Mouse (Mus musculus): ENCODE data around the gene Zfp574. TPM values are rescaled to one million over a fixed set of nuclear protein-coding genes. Genes with fewer than 3 reads are reported as not detected.

The Zfp574 gene
- polyA plus RNA-seq (2014; fragmentation: Nextera tagmentation; extraction: Ambion mirVana), result 24.1 and 25.2 TPM in 2 replicates

DNA sequence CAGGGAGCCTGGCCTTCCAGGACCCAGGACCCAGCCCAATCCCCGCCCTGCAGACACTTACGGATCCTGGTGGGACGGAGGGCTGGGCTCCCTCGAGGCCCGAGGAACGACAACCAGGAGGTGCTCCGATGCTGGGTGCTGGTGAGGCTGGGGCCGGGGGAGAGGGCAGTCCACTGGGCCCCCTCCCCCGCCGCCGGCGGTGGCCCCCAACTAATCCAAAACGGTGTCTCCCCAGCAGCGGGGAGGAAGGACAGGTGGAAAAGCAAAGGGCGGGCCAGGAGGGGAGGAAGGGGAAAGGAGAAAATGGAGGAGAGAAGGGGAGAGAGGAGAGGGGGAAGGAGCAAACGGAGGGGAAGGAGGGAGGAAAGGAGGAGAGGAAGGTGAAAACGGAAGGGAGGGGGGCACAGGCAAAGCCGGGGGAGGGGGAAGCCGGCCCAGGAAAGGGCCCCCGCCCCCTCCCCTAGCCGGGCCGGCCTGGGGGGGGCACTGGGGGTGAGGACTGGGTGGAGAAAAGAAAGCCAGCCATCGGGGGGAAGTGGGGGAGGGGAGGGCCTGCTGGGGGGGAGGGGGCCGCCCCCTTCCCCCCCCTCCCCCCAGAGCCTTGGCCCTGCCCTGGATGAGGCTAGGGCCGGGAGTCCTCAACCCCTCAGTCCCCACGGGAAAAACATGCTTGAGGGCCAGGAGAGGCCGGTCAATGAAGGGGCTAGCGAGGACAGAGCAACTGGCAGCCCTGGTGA is at the start of gene Zfp574, which contains the start of gene Grik5:
TSS of gene Zfp574 (plus strand) at position 589 of the 737 bp plus-strand sequence.
TSS of gene Grik5 (minus strand) at position 368 of the 737 bp plus-strand sequence.
- peak within 1 kb of the TSS; percentile 82 for H3K27ac ChIP-seq (replicated peaks; ENCODE audit: low read depth, low read length)
- DNase-seq (ENCODE audit: low spot score), result peak; percentile 37
- no peak for ATAC-seq (ENCODE audit: low read depth)
- peak within 1 kb of the TSS; percentile 72 for H3K4me2 ChIP-seq (ENCODE audit: low read depth, low read length)
- H3K4me1 ChIP-seq (ENCODE audit: control insufficient read depth, insufficient read depth, low read length), result peaks cover 21% of the 10 kb centered on the region; the same call in 1 of the 2 replicates
- H3K4me3 ChIP-seq (ENCODE audit: low read depth, low read length), result peak within 1 kb of the TSS; percentile 50
- peaks cover 15% of the 10 kb centered on the region for H3K36me3 ChIP-seq (ENCODE audit: control insufficient read depth, insufficient read depth, low read length)
- H3K9me3 ChIP-seq (ENCODE audit: control insufficient read depth, low read length), result no peaks in the 10 kb centered on the region
- no peaks in the 10 kb centered on the region for H3K27me3 ChIP-seq (replicated peaks; ENCODE audit: control insufficient read depth, insufficient read depth, low read length)
- peak within 1 kb of the TSS; percentile 77 for H3K9ac ChIP-seq (ENCODE audit: low read depth, low read length)
- WGBS, result 2% methylated on average over 22 of the region's 28 CpGs

DNA sequence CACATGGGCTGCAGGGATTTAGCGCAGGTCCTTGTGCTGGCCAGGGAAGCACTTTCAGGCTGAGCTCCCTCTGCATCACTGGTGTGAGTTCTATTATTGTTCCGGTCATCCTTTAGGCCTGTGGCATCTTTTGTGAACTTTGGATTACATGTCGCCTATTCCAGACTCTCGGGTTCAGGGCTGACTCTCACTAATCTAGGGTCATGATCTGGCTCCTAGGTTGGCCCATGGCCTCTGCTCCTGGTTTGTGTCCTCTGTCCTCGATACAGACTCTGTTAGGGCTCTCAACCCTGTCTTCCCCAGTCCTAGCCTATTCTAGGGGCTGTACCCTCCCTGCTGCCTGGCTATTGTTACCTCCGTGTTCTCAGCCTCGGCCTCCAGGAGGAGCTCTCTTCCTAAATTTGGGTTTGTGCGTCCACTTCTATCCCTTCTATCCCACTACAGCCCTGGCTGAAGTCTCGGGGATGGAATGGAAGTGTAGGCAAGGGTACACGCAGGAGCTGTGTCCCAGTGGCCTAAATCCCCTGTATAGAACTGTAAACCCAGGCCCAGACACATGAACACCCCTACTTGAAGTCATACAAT is 46.4 kb upstream of the Zfp574 start:
- peaks cover 52% of the 10 kb centered on the region for H3K36me3 ChIP-seq (ENCODE audit: control insufficient read depth, insufficient read depth, low read length)
- 58% methylated on average over 10 of the region's 10 CpGs for WGBS
- no peak overlapping the region for H3K27ac ChIP-seq (replicated peaks; ENCODE audit: low read depth, low read length)
- DNase-seq (ENCODE audit: low spot score), result no peak
- no peak overlapping the region for H3K4me3 ChIP-seq (ENCODE audit: low read depth, low read length)
- no peaks in the 10 kb centered on the region for H3K27me3 ChIP-seq (replicated peaks; ENCODE audit: control insufficient read depth, insufficient read depth, low read length)
- H3K9ac ChIP-seq (ENCODE audit: low read depth, low read length), result no peak overlapping the region
- H3K9me3 ChIP-seq (ENCODE audit: control insufficient read depth, low read length), result no peaks in the 10 kb centered on the region
- no peaks in the 10 kb centered on the region for H3K4me1 ChIP-seq (ENCODE audit: control insufficient read depth, insufficient read depth, low read length)
- ATAC-seq (ENCODE audit: low read depth), result no peak
- no peak overlapping the region for H3K4me2 ChIP-seq (ENCODE audit: low read depth, low read length)

DNA sequence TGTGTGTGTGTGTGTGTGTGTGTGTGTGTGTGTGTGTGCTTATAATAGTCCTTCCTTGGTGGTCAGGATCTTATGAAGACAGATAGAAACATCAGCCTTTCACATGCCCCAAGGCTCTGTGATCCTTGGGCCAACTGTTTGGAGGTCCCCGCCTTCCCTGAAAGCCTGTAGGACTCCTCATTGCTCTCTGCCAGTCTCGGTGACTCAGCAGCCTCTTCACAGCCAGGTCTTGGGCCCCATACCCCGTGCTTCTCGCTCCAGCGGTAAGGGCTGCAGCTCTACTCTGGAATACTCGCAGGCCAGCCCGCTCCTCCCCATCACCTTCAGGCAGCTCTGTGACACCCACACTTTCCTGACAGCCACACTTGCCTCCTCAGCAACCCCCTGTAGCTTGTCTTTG is 45.9 kb upstream of the Zfp574 start:
- DNase-seq (ENCODE audit: low spot score) (no peak), ATAC-seq (ENCODE audit: low read depth) (no peak)
- H3K9me3 ChIP-seq (ENCODE audit: control insufficient read depth, low read length), result no peaks in the 10 kb centered on the region
- WGBS, result 68% methylated on average over 7 of the region's 7 CpGs
- H3K4me2 ChIP-seq (ENCODE audit: low read depth, low read length), result no peak overlapping the region
- H3K4me1 ChIP-seq (ENCODE audit: control insufficient read depth, insufficient read depth, low read length), result no peaks in the 10 kb centered on the region
- H3K4me3 ChIP-seq (ENCODE audit: low read depth, low read length), result no peak overlapping the region
- H3K9ac ChIP-seq (ENCODE audit: low read depth, low read length), result no peak overlapping the region
- H3K36me3 ChIP-seq (ENCODE audit: control insufficient read depth, insufficient read depth, low read length), result peaks cover 47% of the 10 kb centered on the region
- no peaks in the 10 kb centered on the region for H3K27me3 ChIP-seq (replicated peaks; ENCODE audit: control insufficient read depth, insufficient read depth, low read length)
- H3K27ac ChIP-seq (replicated peaks; ENCODE audit: low read depth, low read length), result no peak overlapping the region

DNA sequence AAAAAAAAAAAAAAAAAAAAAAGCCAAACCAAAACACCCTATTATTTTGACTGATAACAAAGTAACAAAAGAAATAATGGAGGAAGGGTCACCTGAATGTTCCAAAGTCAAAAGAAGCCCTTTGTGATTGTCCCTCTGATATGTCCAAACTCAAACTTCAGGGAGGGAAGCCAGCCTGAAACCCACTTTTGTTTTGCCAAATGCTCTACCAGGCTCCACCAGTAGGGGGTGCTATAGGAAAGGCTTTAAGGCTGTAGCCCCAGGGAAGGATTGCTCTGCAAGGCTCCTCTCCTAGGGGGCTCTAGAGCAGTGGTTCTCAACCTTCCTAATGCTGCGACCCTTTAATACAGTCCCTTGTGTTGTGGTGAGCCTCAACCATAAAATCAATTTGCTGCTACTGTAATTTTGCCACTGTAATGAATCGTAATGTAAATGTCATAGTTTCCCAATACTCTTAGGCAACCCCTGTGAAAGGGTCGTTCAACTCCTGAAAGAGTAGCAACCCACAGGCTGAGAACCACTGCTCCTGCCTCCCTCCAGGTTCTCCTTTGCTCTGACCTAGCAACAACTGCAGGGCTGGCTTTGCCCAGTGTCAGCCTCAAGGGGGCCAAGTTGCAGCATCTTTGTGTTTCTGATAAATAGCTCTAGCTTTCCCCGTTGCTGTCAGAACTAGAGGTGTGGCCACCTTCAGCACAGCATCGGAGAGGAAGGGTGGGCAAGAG is 42.2 kb upstream of the Zfp574 start:
- H3K4me1 ChIP-seq (ENCODE audit: control insufficient read depth, insufficient read depth, low read length), result no peaks in the 10 kb centered on the region
- no peak overlapping the region for H3K4me3 ChIP-seq (ENCODE audit: low read depth, low read length)
- 41% methylated on average over 5 of the region's 5 CpGs for WGBS
- peaks cover 36% of the 10 kb centered on the region for H3K36me3 ChIP-seq (ENCODE audit: control insufficient read depth, insufficient read depth, low read length)
- no peak overlapping the region for H3K9ac ChIP-seq (ENCODE audit: low read depth, low read length)
- DNase-seq (ENCODE audit: low spot score), result peak; percentile 78
- H3K9me3 ChIP-seq (ENCODE audit: control insufficient read depth, low read length), result no peaks in the 10 kb centered on the region
- no peak for ATAC-seq (ENCODE audit: low read depth)
- H3K4me2 ChIP-seq (ENCODE audit: low read depth, low read length), result no peak overlapping the region
- H3K27me3 ChIP-seq (replicated peaks; ENCODE audit: control insufficient read depth, insufficient read depth, low read length), result no peaks in the 10 kb centered on the region
- H3K27ac ChIP-seq (replicated peaks; ENCODE audit: low read depth, low read length), result no peak overlapping the region

DNA sequence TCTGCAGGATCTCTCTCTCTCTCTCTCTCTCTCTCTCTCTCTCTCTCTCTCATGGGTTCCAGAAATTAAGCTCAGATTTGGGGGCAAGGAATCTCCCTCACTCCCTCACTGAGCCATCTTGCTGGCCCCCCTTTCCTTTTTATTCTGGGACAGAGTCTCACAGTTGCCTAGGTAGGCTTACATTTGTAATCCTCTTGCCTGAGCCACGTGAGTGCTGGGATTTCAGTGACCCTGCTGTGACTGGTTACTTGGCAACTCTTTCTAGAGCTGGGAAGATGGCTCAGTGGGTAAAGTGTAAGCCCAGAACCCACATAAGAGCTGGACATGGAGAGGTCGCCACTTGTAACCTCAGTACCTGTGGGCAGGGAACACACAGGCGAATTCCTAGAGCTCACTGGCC is 40.8 kb upstream of the Zfp574 start:
- DNase-seq (ENCODE audit: low spot score), result no peak

DNA sequence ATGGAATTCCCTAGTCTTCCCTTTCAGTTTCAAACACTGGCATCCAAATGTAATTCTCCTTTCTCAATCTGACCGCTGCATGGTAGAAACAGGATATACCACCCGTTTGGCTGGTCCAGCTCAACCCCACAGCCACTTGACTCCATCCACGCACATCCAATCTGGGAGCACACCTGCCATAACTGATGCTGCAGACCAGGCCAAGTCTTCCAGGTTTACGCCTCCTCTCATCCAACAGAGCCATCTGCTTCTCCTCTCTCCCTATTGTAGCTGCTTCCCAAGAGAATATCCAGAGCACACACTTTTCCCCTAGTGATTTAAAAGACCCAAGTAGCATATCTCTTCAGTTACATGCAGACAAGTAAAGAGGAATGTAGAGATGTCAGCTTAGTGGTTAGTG is 37.6 kb upstream of the Zfp574 start:
- no peak for ATAC-seq (ENCODE audit: low read depth)

More for the DNA sequence above, 40.8 kb upstream of the Zfp574 start:
- no peak for ATAC-seq (ENCODE audit: low read depth)
- H3K4me2 ChIP-seq (ENCODE audit: low read depth, low read length), result no peak overlapping the region
- H3K27ac ChIP-seq (replicated peaks; ENCODE audit: low read depth, low read length), result no peak overlapping the region
- no peak overlapping the region for H3K4me3 ChIP-seq (ENCODE audit: low read depth, low read length)
- H3K9me3 ChIP-seq (ENCODE audit: control insufficient read depth, low read length), result no peaks in the 10 kb centered on the region
- WGBS, result 67% methylated on average over 3 of the region's 3 CpGs
- no peaks in the 10 kb centered on the region for H3K4me1 ChIP-seq (ENCODE audit: control insufficient read depth, insufficient read depth, low read length)
- peaks cover 50% of the 10 kb centered on the region for H3K36me3 ChIP-seq (ENCODE audit: control insufficient read depth, insufficient read depth, low read length)
- no peak overlapping the region for H3K9ac ChIP-seq (ENCODE audit: low read depth, low read length)
- no peaks in the 10 kb centered on the region for H3K27me3 ChIP-seq (replicated peaks; ENCODE audit: control insufficient read depth, insufficient read depth, low read length)

DNA sequence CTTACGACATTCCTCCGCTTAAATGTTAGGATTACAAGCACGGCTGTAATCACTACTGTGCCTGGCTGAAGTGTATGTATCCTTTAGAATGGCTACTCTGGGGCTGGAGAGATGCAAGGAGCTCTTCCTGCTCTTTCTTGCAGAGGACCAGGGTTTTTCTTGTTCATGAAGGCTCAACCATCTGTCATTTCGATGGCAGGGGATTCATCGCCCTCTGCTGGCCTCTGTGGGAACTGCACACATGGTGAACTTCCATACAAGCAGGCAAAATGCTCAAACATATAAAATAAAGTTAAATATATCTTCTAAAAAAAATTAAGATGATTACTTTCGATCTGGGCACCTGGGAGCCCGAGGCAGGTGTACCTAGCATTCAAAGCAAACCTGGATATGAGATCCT is 36.5 kb upstream of the Zfp574 start:
- Histone ChIP-seq H3K36me3 (ENCODE audit: control insufficient read depth, insufficient read depth, low read length) (peaks cover 54% of the 10 kb centered on the region), H3K4me2 (ENCODE audit: low read depth, low read length) (no peak overlapping the region)
- WGBS, result 53% methylated on average over 7 of the region's 7 CpGs

More for the DNA sequence above, 37.6 kb upstream of the Zfp574 start:
- Histone ChIP-seq H3K9ac (ENCODE audit: low read depth, low read length) (no peak overlapping the region), H3K4me1 (ENCODE audit: control insufficient read depth, insufficient read depth, low read length) (no peaks in the 10 kb centered on the region), H3K27me3 (replicated peaks; ENCODE audit: control insufficient read depth, insufficient read depth, low read length) (no peaks in the 10 kb centered on the region), H3K9me3 (ENCODE audit: control insufficient read depth, low read length) (no peaks in the 10 kb centered on the region), H3K4me3 (ENCODE audit: low read depth, low read length) (no peak overlapping the region), H3K36me3 (ENCODE audit: control insufficient read depth, insufficient read depth, low read length) (peaks cover 54% of the 10 kb centered on the region), H3K27ac (replicated peaks; ENCODE audit: low read depth, low read length) (no peak overlapping the region), H3K4me2 (ENCODE audit: low read depth, low read length) (no peak overlapping the region)
- WGBS, result 95% methylated on average over 4 of the region's 4 CpGs
- no peak for DNase-seq (ENCODE audit: low spot score)

DNA sequence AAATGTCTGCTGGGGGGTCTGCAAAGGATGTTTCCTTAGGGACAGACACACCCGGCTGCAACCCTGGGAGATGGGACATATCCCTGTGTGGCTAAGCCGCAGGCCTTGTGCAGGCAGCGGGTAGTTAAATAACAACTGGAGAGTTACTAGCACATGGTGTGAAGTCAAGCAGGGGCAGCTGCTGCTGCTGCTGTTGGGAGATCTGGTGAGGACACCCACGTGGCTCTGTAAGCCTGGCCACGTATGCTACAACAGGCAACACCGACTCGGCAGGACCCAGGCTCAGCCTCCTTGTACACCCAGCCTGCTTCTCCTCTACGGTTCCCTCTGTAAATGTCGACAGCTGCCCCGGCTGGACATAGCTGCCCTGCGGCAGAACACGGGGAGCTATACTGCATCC is 30.4 kb upstream of the Zfp574 start:
- H3K4me3 ChIP-seq (ENCODE audit: low read depth, low read length), result no peak overlapping the region
- peaks cover 72% of the 10 kb centered on the region for H3K36me3 ChIP-seq (ENCODE audit: control insufficient read depth, insufficient read depth, low read length)
- H3K9ac ChIP-seq (ENCODE audit: low read depth, low read length), result no peak overlapping the region
- no peaks in the 10 kb centered on the region for H3K4me1 ChIP-seq (ENCODE audit: control insufficient read depth, insufficient read depth, low read length)
- no peak overlapping the region for H3K4me2 ChIP-seq (ENCODE audit: low read depth, low read length)
- DNase-seq (ENCODE audit: low spot score) (no peak), ATAC-seq (ENCODE audit: low read depth) (no peak)
- H3K27me3 ChIP-seq (replicated peaks; ENCODE audit: control insufficient read depth, insufficient read depth, low read length), result no peaks in the 10 kb centered on the region
- H3K9me3 ChIP-seq (ENCODE audit: control insufficient read depth, low read length), result no peaks in the 10 kb centered on the region
- WGBS, result 81% methylated on average over 11 of the region's 12 CpGs
- no peak overlapping the region for H3K27ac ChIP-seq (replicated peaks; ENCODE audit: low read depth, low read length)

More for the DNA sequence above, 36.5 kb upstream of the Zfp574 start:
- no peaks in the 10 kb centered on the region for H3K9me3 ChIP-seq (ENCODE audit: control insufficient read depth, low read length)
- H3K27ac ChIP-seq (replicated peaks; ENCODE audit: low read depth, low read length), result no peak overlapping the region
- no peaks in the 10 kb centered on the region for H3K27me3 ChIP-seq (replicated peaks; ENCODE audit: control insufficient read depth, insufficient read depth, low read length)
- H3K4me1 ChIP-seq (ENCODE audit: control insufficient read depth, insufficient read depth, low read length), result no peaks in the 10 kb centered on the region
- H3K4me3 ChIP-seq (ENCODE audit: low read depth, low read length), result no peak overlapping the region
- no peak overlapping the region for H3K9ac ChIP-seq (ENCODE audit: low read depth, low read length)
- ATAC-seq (ENCODE audit: low read depth), result no peak
- peak; percentile 48 for DNase-seq (ENCODE audit: low spot score)

Data from embryonic facial prominence, embryonic 14.5 days (tissue).